Mouse (Mus musculus): ENCODE measurements around the gene Vmn1r174.
"Not testable (repeated sequence)": the region's sequence is repeated elsewhere in the genome, so short reads cannot be mapped to it uniquely, and the experiment has no call there.

Vmn1r174 gene

DNA sequence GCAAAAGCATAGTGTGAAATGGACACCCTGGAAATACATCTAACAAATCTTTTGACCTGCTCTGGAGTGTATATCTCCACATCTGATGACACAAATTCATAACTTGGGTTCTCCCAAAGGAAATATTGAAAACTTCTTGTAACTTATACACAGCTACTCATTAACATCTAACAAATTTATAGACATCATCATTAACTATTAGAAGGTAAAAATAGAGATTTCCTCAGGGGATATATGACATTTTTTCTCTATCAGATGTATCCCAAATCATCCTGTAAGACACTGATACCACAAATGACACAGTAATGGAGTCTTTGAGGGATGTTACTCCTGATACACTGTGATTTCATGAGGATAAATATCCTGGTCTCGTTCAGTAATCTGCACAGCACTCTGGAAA, at the start of gene Vmn1r174:
TSS of gene Vmn1r174 (plus strand) at position 301 of the 400 bp plus-strand sequence.
- DNase-seq = not testable (repeated sequence)

- DNase-seq = no peak
Observed at GRCm38 (mm10) chr7:23784526-23784925, 32.5 kb downstream of the Vmn1r174 start.

- DNase-seq = not testable (repeated sequence)
Observed at GRCm38 (mm10) chr7:23810543-23810942, 58.5 kb downstream of the Vmn1r174 start, which contains the start of gene Vmn1r175. Gene Vmn1r175, minus strand, starts transcription at chr7:23810643.
